Mouse (Mus musculus) midbrain, embryonic 11.5 days (tissue): Measurements from ENCODE around the gene Arf5. TPM values are rescaled to one million over a fixed set of nuclear protein-coding genes. Genes with fewer than 3 reads are reported as not detected.

Experiments
- ATAC-seq: fragments of 200-750 bp; cut with Nextera tagmentation; 2 replicates; pipeline ENCODE4 v1.8.0; 2017; ENCODE audit warnings: moderate TSS enrichment, moderate library complexity; ENCODE audit not compliant: low FRiP score
- DNase-seq: peaks from one replicate; pipeline ENCODE4 v3.0.0; 2015; ENCODE audit warnings: low spot score; ENCODE audit errors: missing footprints
- H3K27ac ChIP-seq: fragments of 300-500 bp; sonication (generic); 2 replicates; pipeline ENCODE4 v1.5.1; 2014; ENCODE audit warnings: low read depth, low read length
- H3K27me3 ChIP-seq: fragments of 300-500 bp; sonication (generic); 2 replicates; pipeline ENCODE4 v1.6.1; 2014; ENCODE audit warnings: mild to moderate bottlenecking, low read length, moderate library complexity, mixed read lengths; ENCODE audit not compliant: control insufficient read depth, insufficient read depth
- H3K36me3 ChIP-seq: fragments of 300-500 bp; sonication (generic); 2 replicates; pipeline ENCODE4 v1.6.1; 2014; ENCODE audit warnings: mild to moderate bottlenecking, low read length, moderate library complexity, mixed read lengths; ENCODE audit not compliant: control insufficient read depth, insufficient read depth
- H3K4me1 ChIP-seq: fragments of 300-500 bp; sonication (generic); 2 replicates; pipeline ENCODE4 v1.6.1; 2014; ENCODE audit warnings: low read length; ENCODE audit not compliant: control insufficient read depth, insufficient read depth
- H3K4me2 ChIP-seq: fragments of 300-500 bp; sonication (generic); 2 replicates; pipeline ENCODE4 v1.6.1; 2014; ENCODE audit warnings: mild to moderate bottlenecking, moderate library complexity
- H3K4me3 ChIP-seq: fragments of 300-500 bp; sonication (generic); 2 replicates; pipeline ENCODE4 v1.5.1; 2014; ENCODE audit warnings: low read depth, low read length
- H3K9ac ChIP-seq: fragments of 300-500 bp; sonication (generic); 2 replicates; pipeline ENCODE4 v1.6.1; 2014; ENCODE audit warnings: low read length
- H3K9me3 ChIP-seq: fragments of 300-500 bp; sonication (generic); 2 replicates; pipeline ENCODE4 v1.6.1; 2016; ENCODE audit warnings: low read length; ENCODE audit not compliant: control insufficient read depth
- WGBS: fragments of 180-500 bp; shearing (Covaris S2); extraction: QIAGEN DNeasy Blood & Tissue Kit; methylation state at CpG from one replicate; pipeline ENCODE4 v1.1.7; 2014; 5-methylcytosine and 5-hydroxymethylcytosine counted together
- polyA plus RNA-seq: library from polyadenylated mRNA; unstranded; fragments of >200 nt; fragmentation: Nextera tagmentation; extraction: Ambion mirVana; gene quantifications from 2 replicates; pipeline ENCODE4 v1.2.1, GENCODE M21; 2014

The Arf5 gene
- polyA plus RNA-seq, 1 experiment from 2014 or later = 332 TPM

- ATAC-seq (no peak), DNase-seq (no peak)
- Histone ChIP-seq H3K36me3 (no peaks in the 10 kb centered on the region), H3K27me3 (peaks cover 19% of the 10 kb centered on the region), H3K27ac (no peak overlapping the region), H3K9ac (no peak overlapping the region), H3K4me2 (no peak overlapping the region), H3K9me3 (no peaks in the 10 kb centered on the region), H3K4me3 (no peak overlapping the region), H3K4me1 (no peaks in the 10 kb centered on the region)
- 87% methylated on average over 7 of the region's 7 CpGs for WGBS
Measured at GRCm38 (mm10) chr6:28447937-28448336, 24.6 kb downstream of the Arf5 start.

- H3K4me1 ChIP-seq = no peaks in the 10 kb centered on the region
- peaks cover 19% of the 10 kb centered on the region for H3K27me3 ChIP-seq
- no peak within 1 kb of the TSS for H3K4me2 ChIP-seq
- H3K27ac ChIP-seq = no peak within 1 kb of the TSS
- H3K36me3 ChIP-seq = no peaks in the 10 kb centered on the region
- WGBS = 90% methylated on average over 2 of the region's 2 CpGs
- ATAC-seq = no peak
- no peak for DNase-seq
- H3K4me3 ChIP-seq = no peak within 1 kb of the TSS
- no peaks in the 10 kb centered on the region for H3K9me3 ChIP-seq
- H3K9ac ChIP-seq = no peak within 1 kb of the TSS
Measured at GRCm38 (mm10) chr6:28449253-28449652, 25.9 kb downstream of the Arf5 start, which contains the start of gene Pax4. Gene Pax4 (minus strand): TSS chr6:28449353.

- no peaks in the 10 kb centered on the region for H3K9me3 ChIP-seq
- H3K27ac ChIP-seq = no peak overlapping the region
- no peak overlapping the region for H3K4me2 ChIP-seq
- no peak overlapping the region for H3K4me3 ChIP-seq
- ATAC-seq (no peak), DNase-seq (no peak)
- peaks cover 19% of the 10 kb centered on the region for H3K27me3 ChIP-seq
- 15% methylated on average over 5 of the region's 5 CpGs for WGBS
- no peaks in the 10 kb centered on the region for H3K4me1 ChIP-seq
- H3K36me3 ChIP-seq = no peaks in the 10 kb centered on the region
- no peak overlapping the region for H3K9ac ChIP-seq
Measured at GRCm38 (mm10) chr6:28450481-28450880, 27.1 kb downstream of the Arf5 start.

- no peak for ATAC-seq
- Histone ChIP-seq H3K4me2 (no peak overlapping the region), H3K36me3 (no peaks in the 10 kb centered on the region), H3K27ac (no peak overlapping the region), H3K27me3 (peaks cover 19% of the 10 kb centered on the region), H3K9me3 (no peaks in the 10 kb centered on the region), H3K9ac (no peak overlapping the region), H3K4me1 (no peaks in the 10 kb centered on the region), H3K4me3 (no peak overlapping the region)
- 1% methylated on average over 12 of the region's 12 CpGs for WGBS
- no peak for DNase-seq
Measured at GRCm38 (mm10) chr6:28450977-28451376, 27.6 kb downstream of the Arf5 start.

GRCm38 (mm10) chr6:28459221-28459668, 35.9 kb downstream of the Arf5 start:
- H3K4me3 ChIP-seq = no peak overlapping the region
- no peaks in the 10 kb centered on the region for H3K27me3 ChIP-seq
- no peak for ATAC-seq
- H3K27ac ChIP-seq = no peak overlapping the region
- H3K36me3 ChIP-seq = no peaks in the 10 kb centered on the region
- no peak for DNase-seq
- H3K4me2 ChIP-seq = no peak overlapping the region
- no peak overlapping the region for H3K9ac ChIP-seq
- no peaks in the 10 kb centered on the region for H3K9me3 ChIP-seq
- H3K4me1 ChIP-seq = no peaks in the 10 kb centered on the region

- WGBS = 17% methylated on average over 5 of the region's 5 CpGs
- H3K27ac ChIP-seq = no peak overlapping the region
- H3K27me3 ChIP-seq = no peaks in the 10 kb centered on the region
- H3K9me3 ChIP-seq = no peaks in the 10 kb centered on the region
- no peaks in the 10 kb centered on the region for H3K4me1 ChIP-seq
- H3K9ac ChIP-seq = no peak overlapping the region
- DNase-seq = peak; percentile 88
- no peak overlapping the region for H3K4me3 ChIP-seq
- ATAC-seq = 0 out of 2 replicates have a peak, but pooled peaks have one; percentile 38
- H3K4me2 ChIP-seq = no peak overlapping the region
- H3K36me3 ChIP-seq = no peaks in the 10 kb centered on the region
Measured at GRCm38 (mm10) chr6:28460534-28460933, 37.2 kb downstream of the Arf5 start.

GRCm38 (mm10) chr6:28464630-28465029, 41.3 kb downstream of the Arf5 start:
- Histone ChIP-seq H3K4me3 (no peak overlapping the region), H3K4me1 (no peaks in the 10 kb centered on the region), H3K36me3 (no peaks in the 10 kb centered on the region), H3K9ac (no peak overlapping the region), H3K27ac (no peak overlapping the region), H3K4me2 (no peak overlapping the region), H3K9me3 (no peaks in the 10 kb centered on the region), H3K27me3 (no peaks in the 10 kb centered on the region)
- DNase-seq = no peak
- WGBS = 77% methylated on average over 6 of the region's 6 CpGs
- ATAC-seq = no peak

- Histone ChIP-seq H3K9me3 (no peaks in the 10 kb centered on the region), H3K36me3 (no peaks in the 10 kb centered on the region), H3K4me2 (no peak overlapping the region), H3K4me3 (no peak overlapping the region), H3K27me3 (no peaks in the 10 kb centered on the region), H3K27ac (no peak overlapping the region), H3K4me1 (no peaks in the 10 kb centered on the region), H3K9ac (no peak overlapping the region)
- 78% methylated on average over 4 of the region's 4 CpGs for WGBS
- ATAC-seq = no peak
- DNase-seq = no peak
Measured at GRCm38 (mm10) chr6:28470017-28470602, 46.8 kb downstream of the Arf5 start.

- 82% methylated on average over 5 of the region's 5 CpGs for WGBS
- no peak for DNase-seq
- no peak overlapping the region for H3K4me3 ChIP-seq
- no peaks in the 10 kb centered on the region for H3K9me3 ChIP-seq
- H3K4me2 ChIP-seq = no peak overlapping the region
- H3K9ac ChIP-seq = no peak overlapping the region
- H3K36me3 ChIP-seq = no peaks in the 10 kb centered on the region
- ATAC-seq = no peak
- H3K27ac ChIP-seq = no peak overlapping the region
- H3K27me3 ChIP-seq = no peaks in the 10 kb centered on the region
- H3K4me1 ChIP-seq = no peaks in the 10 kb centered on the region
Measured at GRCm38 (mm10) chr6:28470621-28471020, 47.3 kb downstream of the Arf5 start.
